Mouse (Mus musculus): ENCODE results near the gene Mfrp. TPM values are rescaled to one million over a fixed set of nuclear protein-coding genes. Genes with fewer than 3 reads are reported as not detected.

Gene Mfrp
- polyA plus RNA-seq, 1 experiment = 0.05 TPM

GRCm38 (mm10) chr9:44130034-44130433 is 28.5 kb downstream of the Mfrp start:
- Histone ChIP-seq H3K4me3 (ENCODE audit: insufficient read depth, poor library complexity, severe bottlenecking) (no peak overlapping the region), H3ac (ENCODE audit: control insufficient read depth, insufficient read length, low read depth) (peak overlapping the region; percentile 63), H3K79me3 (ENCODE audit: low read depth) (no peaks in the 10 kb centered on the region), H3K36me3 (ENCODE audit: control insufficient read depth, insufficient read depth) (no peaks in the 10 kb centered on the region), H3K79me2 (ENCODE audit: control insufficient read depth, insufficient read depth) (no peaks in the 10 kb centered on the region), H3K27me3 (ENCODE audit: control insufficient read depth, insufficient read depth, insufficient read length) (no peaks in the 10 kb centered on the region)
- TF ChIP-seq CTCF (IDR thresholded peaks at IDR 0.05; ENCODE audit: control insufficient read depth, insufficient read depth, insufficient read length) = no peak

DNA sequence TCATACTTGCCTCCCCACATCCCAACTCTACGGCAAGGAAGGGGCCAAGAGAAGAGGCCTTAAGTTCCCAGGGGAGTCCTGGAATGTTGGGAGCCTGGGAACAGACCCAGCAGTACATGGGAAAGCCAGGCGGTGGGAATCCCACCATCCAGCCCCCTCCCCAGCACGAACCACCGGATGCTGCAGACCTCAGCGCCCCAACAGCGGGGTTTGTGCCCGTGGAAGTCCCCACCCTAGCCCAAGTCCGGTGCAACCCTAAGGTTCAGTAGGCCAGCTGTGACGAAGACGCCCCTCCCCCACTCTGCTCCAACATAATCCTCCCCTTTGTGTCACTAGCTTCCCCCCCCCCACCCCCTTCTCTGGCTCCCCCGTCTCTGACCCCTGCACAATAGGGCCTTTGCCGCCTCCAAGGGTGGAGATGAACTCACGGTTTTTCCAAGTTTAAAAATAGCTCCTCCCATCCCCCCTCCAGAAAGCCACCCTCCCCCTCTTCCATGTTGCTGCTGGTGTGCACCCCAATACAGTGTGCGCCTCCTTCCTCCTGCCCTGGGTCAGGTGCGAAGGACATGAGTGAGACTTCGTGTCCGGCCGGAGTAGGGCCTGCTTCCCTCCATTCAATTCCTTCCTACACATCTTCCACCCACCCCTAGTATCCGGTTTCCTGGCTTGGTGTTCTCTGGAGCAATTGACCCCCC is 29.2 kb downstream of the Mfrp start:
- Histone ChIP-seq H3ac (ENCODE audit: control insufficient read depth, insufficient read length, low read depth) (peak overlapping the region; percentile 47), H3K79me2 (ENCODE audit: control insufficient read depth, insufficient read depth) (no peaks in the 10 kb centered on the region), H3K36me3 (ENCODE audit: control insufficient read depth, insufficient read depth) (no peaks in the 10 kb centered on the region), H3K4me3 (ENCODE audit: insufficient read depth, poor library complexity, severe bottlenecking) (no peak overlapping the region), H3K27me3 (ENCODE audit: control insufficient read depth, insufficient read depth, insufficient read length) (no peaks in the 10 kb centered on the region), H3K79me3 (ENCODE audit: low read depth) (no peaks in the 10 kb centered on the region)
- TF ChIP-seq MAX (IDR thresholded peaks at IDR 0.05) (no peak), CTCF (IDR thresholded peaks at IDR 0.05; ENCODE audit: control insufficient read depth, insufficient read depth, insufficient read length) (no peak), MYOG (IDR thresholded peaks at IDR 0.05; ENCODE audit: control insufficient read depth, extremely low read depth, insufficient read length) (no peak), USF1 (IDR thresholded peaks at IDR 0.05; ENCODE audit: low read depth) (no peak), MYOD1 (IDR thresholded peaks at IDR 0.05; ENCODE audit: control insufficient read depth, insufficient read length, low read depth) (no peak), FOSL1 (IDR thresholded peaks at IDR 0.05; ENCODE audit: insufficient read depth, low read length, poor library complexity, severe bottlenecking) (no peak), CEBPB (IDR thresholded peaks at IDR 0.05; ENCODE audit: low read depth) (no peak)

DNA sequence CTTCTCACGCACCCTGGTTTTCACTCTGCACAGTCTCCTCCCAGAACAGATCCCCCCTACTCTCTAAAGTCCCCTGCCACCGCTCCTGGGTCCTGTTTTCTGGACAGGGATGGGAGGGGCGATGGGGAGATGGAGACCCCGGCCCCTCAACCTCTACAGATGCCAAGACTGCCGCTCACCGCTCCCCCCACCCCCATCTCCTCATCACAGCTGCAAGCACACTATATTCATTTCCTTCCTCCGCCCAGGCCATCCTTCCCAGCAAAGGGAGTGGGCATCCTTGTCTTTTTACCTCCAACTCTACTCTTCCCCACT is 29.7 kb downstream of the Mfrp start:
- no peaks in the 10 kb centered on the region for H3K79me3 ChIP-seq (ENCODE audit: low read depth)
- no peaks in the 10 kb centered on the region for H3K36me3 ChIP-seq (ENCODE audit: control insufficient read depth, insufficient read depth)
- H3K79me2 ChIP-seq (ENCODE audit: control insufficient read depth, insufficient read depth) = no peaks in the 10 kb centered on the region
- no peaks in the 10 kb centered on the region for H3K27me3 ChIP-seq (ENCODE audit: control insufficient read depth, insufficient read depth, insufficient read length)
- H3K4me3 ChIP-seq (ENCODE audit: insufficient read depth, poor library complexity, severe bottlenecking) = no peak overlapping the region
- no peak overlapping the region for H3ac ChIP-seq (ENCODE audit: control insufficient read depth, insufficient read length, low read depth)
- TF ChIP-seq MAX (IDR thresholded peaks at IDR 0.05) (no peak), USF1 (IDR thresholded peaks at IDR 0.05; ENCODE audit: low read depth) (no peak), FOSL1 (IDR thresholded peaks at IDR 0.05; ENCODE audit: insufficient read depth, low read length, poor library complexity, severe bottlenecking) (no peak), MYOD1 (IDR thresholded peaks at IDR 0.05; ENCODE audit: control insufficient read depth, insufficient read length, low read depth) (no peak), CTCF (IDR thresholded peaks at IDR 0.05; ENCODE audit: control insufficient read depth, insufficient read depth, insufficient read length) (no peak), MYOG (IDR thresholded peaks at IDR 0.05; ENCODE audit: control insufficient read depth, extremely low read depth, insufficient read length) (no peak), CEBPB (IDR thresholded peaks at IDR 0.05; ENCODE audit: low read depth) (no peak)

DNA sequence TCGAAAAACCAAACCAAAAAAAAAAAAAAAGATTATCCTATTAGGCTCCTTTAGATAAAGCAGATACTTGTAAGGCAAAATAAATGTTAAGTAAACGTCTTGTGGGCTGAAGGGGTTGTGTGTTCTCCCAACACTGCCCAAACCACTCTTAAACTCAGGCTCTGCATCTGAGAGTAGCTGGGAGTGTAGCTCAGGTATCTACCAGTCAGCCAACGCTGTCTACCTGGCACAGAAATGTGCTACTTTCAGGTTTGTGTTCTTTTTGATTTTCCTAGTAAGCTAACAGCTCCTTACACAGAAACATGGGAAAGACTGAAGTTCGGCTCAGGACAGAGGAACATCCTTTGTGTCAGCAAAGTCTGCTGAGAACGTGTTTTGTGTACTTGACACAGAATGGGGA is 30.7 kb downstream of the Mfrp start:
- H3K79me2 ChIP-seq (ENCODE audit: control insufficient read depth, insufficient read depth) = no peaks in the 10 kb centered on the region
- no peak overlapping the region for H3ac ChIP-seq (ENCODE audit: control insufficient read depth, insufficient read length, low read depth)
- no peaks in the 10 kb centered on the region for H3K79me3 ChIP-seq (ENCODE audit: low read depth)
- no peaks in the 10 kb centered on the region for H3K27me3 ChIP-seq (ENCODE audit: control insufficient read depth, insufficient read depth, insufficient read length)
- H3K36me3 ChIP-seq (ENCODE audit: control insufficient read depth, insufficient read depth) = no peaks in the 10 kb centered on the region
- H3K4me3 ChIP-seq (ENCODE audit: insufficient read depth, poor library complexity, severe bottlenecking) = no peak overlapping the region
- no peak for TF ChIP-seq USF1 (IDR thresholded peaks at IDR 0.05; ENCODE audit: low read depth)
- TF ChIP-seq CTCF (IDR thresholded peaks at IDR 0.05; ENCODE audit: control insufficient read depth, insufficient read depth, insufficient read length) = no peak
- no peak for TF ChIP-seq FOSL1 (IDR thresholded peaks at IDR 0.05; ENCODE audit: insufficient read depth, low read length, poor library complexity, severe bottlenecking)
- no peak for TF ChIP-seq MYOD1 (IDR thresholded peaks at IDR 0.05; ENCODE audit: control insufficient read depth, insufficient read length, low read depth)
- no peak for TF ChIP-seq CEBPB (IDR thresholded peaks at IDR 0.05; ENCODE audit: low read depth)
- TF ChIP-seq MYOG (IDR thresholded peaks at IDR 0.05; ENCODE audit: control insufficient read depth, extremely low read depth, insufficient read length) = no peak

- Histone ChIP-seq H3K79me2 (ENCODE audit: control insufficient read depth, insufficient read depth) (no peaks in the 10 kb centered on the region), H3K4me3 (ENCODE audit: insufficient read depth, poor library complexity, severe bottlenecking) (no peak overlapping the region), H3ac (ENCODE audit: control insufficient read depth, insufficient read length, low read depth) (no peak overlapping the region), H3K27me3 (ENCODE audit: control insufficient read depth, insufficient read depth, insufficient read length) (no peaks in the 10 kb centered on the region), H3K36me3 (ENCODE audit: control insufficient read depth, insufficient read depth) (no peaks in the 10 kb centered on the region), H3K79me3 (ENCODE audit: low read depth) (no peaks in the 10 kb centered on the region)
- TF ChIP-seq CEBPB (IDR thresholded peaks at IDR 0.05; ENCODE audit: low read depth) = no peak
- TF ChIP-seq FOSL1 (IDR thresholded peaks at IDR 0.05; ENCODE audit: insufficient read depth, low read length, poor library complexity, severe bottlenecking) = no peak
- TF ChIP-seq CTCF (IDR thresholded peaks at IDR 0.05; ENCODE audit: control insufficient read depth, insufficient read depth, insufficient read length) = no peak
- no peak for TF ChIP-seq MAX (IDR thresholded peaks at IDR 0.05)
- TF ChIP-seq USF1 (IDR thresholded peaks at IDR 0.05; ENCODE audit: low read depth) = no peak
- no peak for TF ChIP-seq MYOD1 (IDR thresholded peaks at IDR 0.05; ENCODE audit: control insufficient read depth, insufficient read length, low read depth)
- no peak for TF ChIP-seq MYOG (IDR thresholded peaks at IDR 0.05; ENCODE audit: control insufficient read depth, extremely low read depth, insufficient read length)
Observed at GRCm38 (mm10) chr9:44133287-44133686, 31.8 kb downstream of the Mfrp start.

All from C2C12 (cell line).